Mouse (Mus musculus) heart, postnatal 0 days (tissue): ENCODE measurements around the gene Shq1.

ENCODE experiments used
- CTCF ChIP-seq: IDR thresholded peaks from 2 replicates; pipeline ENCODE4 v1.5.1; 2016; ENCODE audit warnings: antibody characterized with exemption, control low read depth, low read depth
- EP300 ChIP-seq: IDR thresholded peaks from 2 replicates; pipeline ENCODE4 v1.6.1; 2016; ENCODE audit warnings: antibody characterized with exemption, low read depth

GRCm38 (mm10) chr6:100520558-100521099, 150.3 kb downstream of the Shq1 start:
- TF ChIP-seq CTCF (no peak), EP300 (no peak)
